Mouse (Mus musculus): Measurements from ENCODE around the gene Atp1b4.
"Not testable (repeated sequence)": the region's sequence is repeated elsewhere in the genome, so short reads cannot be mapped to it uniquely, and the experiment has no call there.

Gene Atp1b4

GRCm38 (mm10) chrX:38315884-38316283 lies at the start of gene Atp1b4:
Gene Atp1b4, plus strand, starts transcription at chrX:38316184.
- no peak for DNase-seq

- DNase-seq = no peak
Measured at GRCm38 (mm10) chrX:38308597-38308996, 7.4 kb upstream of the Atp1b4 start.

- no peak for DNase-seq
Measured at GRCm38 (mm10) chrX:38311054-38311453, 4.9 kb upstream of the Atp1b4 start.

GRCm38 (mm10) chrX:38312910-38313625 lies 2.9 kb upstream of the Atp1b4 start:
- no peak for DNase-seq

- no peak for DNase-seq
Measured at GRCm38 (mm10) chrX:38313626-38314210, 2.3 kb upstream of the Atp1b4 start.

- DNase-seq = no peak
Measured at GRCm38 (mm10) chrX:38330695-38331406, 14.9 kb downstream of the Atp1b4 start.

GRCm38 (mm10) chrX:38334329-38335279 lies 18.6 kb downstream of the Atp1b4 start:
- DNase-seq = no peak

GRCm38 (mm10) chrX:38362016-38362415 lies 46.0 kb downstream of the Atp1b4 start:
- no peak for DNase-seq

GRCm38 (mm10) chrX:38364621-38365020 lies 48.6 kb downstream of the Atp1b4 start:
- DNase-seq = not testable (repeated sequence)

- not testable (repeated sequence) for DNase-seq
Measured at GRCm38 (mm10) chrX:38373169-38373568, 57.2 kb downstream of the Atp1b4 start.
